Mouse (Mus musculus): ENCODE data around the gene Cabin1.

The Cabin1 gene

GRCm38 (mm10) chr10:75667115-75667910 is 96.8 kb downstream of the Cabin1 start:
- DNase-seq (ENCODE audit: extremely low read depth, low read depth) = peak; percentile 50

DNA sequence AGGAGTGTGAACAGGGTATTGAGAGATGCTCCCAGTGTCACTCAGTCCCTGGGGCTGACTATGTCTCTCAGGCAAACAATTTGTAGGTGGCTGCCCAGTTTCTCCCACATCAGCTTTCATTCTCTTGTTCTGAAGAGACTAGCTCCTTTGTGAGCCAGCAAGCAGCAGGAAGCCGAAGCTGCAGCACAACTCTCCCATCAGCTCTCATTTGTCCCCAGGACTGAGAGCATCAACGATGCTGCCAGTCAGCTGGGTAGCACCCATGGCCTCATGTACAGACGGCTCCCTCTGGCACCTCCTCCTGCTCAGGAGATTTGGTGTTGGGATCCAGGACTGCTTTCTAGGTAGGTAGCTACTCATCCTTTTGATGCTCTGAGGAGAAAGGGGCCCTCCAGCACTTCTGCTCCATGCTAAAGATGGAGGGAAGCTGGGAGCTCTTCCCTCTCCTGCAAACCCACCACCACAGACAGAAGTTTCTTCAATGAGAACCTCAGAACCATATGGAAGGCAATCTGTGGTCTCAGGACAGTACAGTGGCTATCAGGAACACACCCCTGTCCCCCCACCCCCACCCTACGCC is 97.6 kb downstream of the Cabin1 start:
- no peak for DNase-seq (ENCODE audit: extremely low read depth, low read depth)

DNA sequence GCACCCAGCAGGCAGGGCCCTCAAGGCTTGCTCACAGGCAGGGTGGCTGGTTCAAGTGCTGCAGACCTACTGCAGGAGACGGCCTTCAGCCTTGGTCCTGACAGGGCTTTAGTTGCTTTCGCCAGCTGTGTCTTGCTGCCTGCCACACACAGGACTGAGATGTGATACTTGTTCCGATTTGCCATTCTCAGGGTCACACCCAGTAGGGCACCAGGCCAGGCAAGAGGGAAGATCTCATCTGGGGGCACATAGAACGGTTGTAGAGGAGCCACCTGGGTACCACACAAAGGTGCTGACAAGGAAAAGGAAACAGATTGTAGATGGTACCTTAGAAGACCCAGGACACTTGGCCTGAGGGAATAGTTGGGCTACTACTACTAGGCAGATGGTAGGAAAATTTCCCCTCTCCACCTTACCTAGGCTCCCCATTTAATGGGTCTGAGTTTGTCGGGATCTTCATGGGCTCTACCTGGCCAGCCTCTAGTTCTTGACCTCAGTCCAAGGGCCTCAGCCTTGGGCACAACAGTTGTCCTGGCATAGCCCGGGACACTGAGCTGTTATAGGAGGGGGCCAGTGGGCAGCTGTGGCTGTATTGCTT is 99.4 kb downstream of the Cabin1 start:
- no peak for DNase-seq (ENCODE audit: extremely low read depth, low read depth)

GRCm38 (mm10) chr10:75662575-75662974 is 101.6 kb downstream of the Cabin1 start:
- no peak for DNase-seq (ENCODE audit: extremely low read depth, low read depth)

- no peak for DNase-seq (ENCODE audit: extremely low read depth, low read depth)
Observed at GRCm38 (mm10) chr10:75661876-75662275, 102.3 kb downstream of the Cabin1 start.

DNA sequence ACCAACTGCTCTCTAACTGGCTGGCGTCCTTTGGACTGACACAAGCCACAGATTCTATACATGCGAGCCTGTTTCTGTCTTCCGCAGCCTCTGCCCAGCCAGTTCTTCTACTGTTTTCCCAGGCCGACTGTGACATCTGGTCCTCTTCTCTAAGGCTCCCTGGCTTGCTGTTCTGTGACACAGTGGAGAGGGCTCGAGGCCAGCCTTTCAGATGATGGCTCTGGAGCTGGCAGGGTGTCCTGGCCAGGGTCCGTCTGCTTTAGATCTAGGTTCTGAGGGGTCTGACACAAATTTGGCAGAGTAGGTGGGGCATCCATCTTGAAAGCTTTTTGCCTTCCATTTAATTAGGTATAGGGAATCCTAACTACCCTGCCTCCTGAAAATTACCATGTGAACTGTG is 102.8 kb downstream of the Cabin1 start:
- no peak for DNase-seq (ENCODE audit: extremely low read depth, low read depth)

GRCm38 (mm10) chr10:75657772-75658171 is 106.4 kb downstream of the Cabin1 start:
- DNase-seq (ENCODE audit: extremely low read depth, low read depth) = no peak

DNA sequence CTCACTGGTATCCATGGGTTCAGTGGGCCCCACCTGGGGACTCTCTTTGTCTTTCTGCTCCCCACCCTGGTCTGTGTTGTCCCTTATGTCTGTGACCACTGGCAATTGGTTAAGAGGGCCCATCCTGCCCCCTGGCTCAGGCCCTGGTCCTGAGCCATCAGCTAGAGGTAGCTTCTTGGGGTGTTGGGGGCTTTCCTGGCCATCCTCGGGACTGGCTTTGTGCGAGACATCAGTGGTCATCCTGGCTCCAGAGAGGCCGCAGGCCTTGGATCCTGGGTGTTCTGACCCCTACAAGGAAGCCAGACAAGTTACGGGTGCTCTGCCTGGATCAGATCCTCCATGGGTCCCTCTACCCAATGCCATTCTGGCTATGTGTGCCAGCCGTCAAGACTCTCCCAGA is 107.0 kb downstream of the Cabin1 start:
- no peak for DNase-seq (ENCODE audit: extremely low read depth, low read depth)

GRCm38 (mm10) chr10:75654053-75654452 is 110.1 kb downstream of the Cabin1 start:
- DNase-seq (ENCODE audit: extremely low read depth, low read depth) = no peak

DNA sequence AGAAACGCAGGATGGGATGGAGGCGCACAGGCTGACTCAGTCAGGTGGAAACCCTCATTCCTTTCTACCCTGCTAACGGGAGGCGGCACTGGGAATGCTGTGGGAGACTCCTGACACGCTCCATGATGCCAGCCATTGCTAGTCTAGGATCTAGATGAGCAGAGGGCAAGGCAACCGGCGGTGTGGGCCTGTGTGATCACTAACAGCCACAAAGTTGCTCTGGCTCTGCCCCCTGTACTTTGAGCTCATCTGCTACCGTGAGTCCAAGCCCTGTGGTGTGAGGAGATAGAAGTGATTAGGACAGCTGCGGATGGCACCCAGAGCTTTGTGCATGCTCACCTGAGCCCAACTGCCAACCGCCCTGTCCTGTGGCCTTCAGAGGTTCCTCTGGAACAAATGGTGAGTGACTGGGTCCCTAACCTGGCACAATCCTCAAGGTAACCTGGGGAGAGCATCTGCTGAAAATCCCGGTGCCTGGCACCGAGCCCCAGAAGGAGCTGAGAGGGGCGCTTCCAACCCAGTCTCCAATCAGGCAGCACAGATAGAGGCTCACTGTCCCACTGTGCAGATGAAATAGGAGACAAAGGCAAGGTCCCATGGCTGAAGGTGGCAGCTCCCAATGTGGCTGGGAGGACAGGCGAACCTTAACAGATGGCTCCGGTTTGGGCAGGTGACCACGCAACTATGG is 112.6 kb downstream of the Cabin1 start:
- DNase-seq (ENCODE audit: extremely low read depth, low read depth) = no peak

GRCm38 (mm10) chr10:75650306-75650902 is 113.7 kb downstream of the Cabin1 start:
- DNase-seq (ENCODE audit: extremely low read depth, low read depth) = no peak

DNA sequence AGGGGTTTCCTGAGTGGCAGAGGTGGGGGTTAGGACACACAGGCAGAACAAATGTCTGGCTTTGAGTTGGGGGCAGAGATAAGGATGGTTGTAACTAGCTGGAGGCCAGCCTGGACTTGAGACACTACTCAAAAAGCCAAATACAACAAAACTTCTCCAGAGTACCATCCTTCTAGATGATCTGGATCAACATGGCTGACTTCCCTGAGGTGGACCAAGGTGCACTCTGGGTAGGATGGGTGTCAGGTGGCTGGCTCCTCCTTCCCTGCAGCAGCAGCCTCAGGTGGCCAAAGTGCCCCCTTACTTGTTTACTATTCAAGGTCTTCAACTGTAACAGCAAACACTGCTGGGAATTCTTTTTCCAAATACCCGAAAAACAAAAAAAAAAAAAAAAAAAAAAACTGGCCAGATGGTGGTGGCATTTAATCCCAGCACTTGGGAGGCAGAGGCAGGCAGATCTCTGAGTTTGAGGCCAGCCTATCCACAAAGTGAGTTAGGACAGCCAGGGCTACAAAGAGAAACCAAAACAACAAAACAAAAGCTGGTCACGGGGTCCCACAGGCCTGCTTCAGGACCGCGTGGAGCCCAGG is 114.6 kb downstream of the Cabin1 start:
- DNase-seq (ENCODE audit: extremely low read depth, low read depth) = no peak

GRCm38 (mm10) chr10:75649001-75649400 is 115.1 kb downstream of the Cabin1 start:
- no peak for DNase-seq (ENCODE audit: extremely low read depth, low read depth)

- no peak for DNase-seq (ENCODE audit: extremely low read depth, low read depth)
Observed at GRCm38 (mm10) chr10:75648091-75648490, 116.0 kb downstream of the Cabin1 start.

GRCm38 (mm10) chr10:75647362-75647761 is 116.8 kb downstream of the Cabin1 start:
- no peak for DNase-seq (ENCODE audit: extremely low read depth, low read depth)

DNA sequence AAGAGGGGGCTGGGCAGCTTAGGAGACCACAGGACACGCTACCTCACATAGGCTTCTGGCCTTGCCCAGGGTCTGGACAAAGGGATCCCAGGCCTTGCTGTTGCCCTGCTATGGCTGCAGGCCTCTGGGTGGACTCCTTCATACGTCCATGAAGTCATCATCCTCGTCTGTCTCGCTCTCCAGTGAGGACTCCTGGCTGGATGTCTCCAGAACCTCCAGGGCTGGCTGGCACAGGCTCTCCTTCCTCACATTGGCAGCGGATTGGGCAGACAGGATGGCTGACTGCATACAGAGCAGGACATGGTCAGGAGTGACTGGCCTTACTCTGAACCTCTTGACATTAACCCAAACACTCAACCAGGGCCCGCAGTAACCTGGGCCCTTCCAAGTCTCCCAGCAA is 117.7 kb downstream of the Cabin1 start:
- no peak for DNase-seq (ENCODE audit: extremely low read depth, low read depth)

DNA sequence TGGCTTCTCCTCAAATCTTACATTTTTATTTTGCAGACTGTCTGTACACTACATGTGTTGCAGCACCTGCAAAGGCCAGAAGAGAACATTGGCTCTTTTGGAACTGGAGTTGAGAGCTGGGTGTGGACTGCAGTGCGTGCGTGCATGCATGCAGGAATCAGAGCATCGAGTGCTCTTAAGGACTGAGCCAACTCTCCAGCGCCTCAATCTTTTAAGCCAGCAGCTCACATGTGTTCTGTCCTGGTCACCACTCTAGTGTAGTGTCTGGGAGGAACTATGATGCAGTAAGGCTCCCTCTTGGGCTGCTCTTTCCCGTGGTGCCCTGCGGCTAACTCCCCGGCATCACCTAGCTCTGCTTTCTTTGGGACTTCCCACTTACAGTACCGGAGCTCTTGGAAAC is 118.5 kb downstream of the Cabin1 start:
- DNase-seq (ENCODE audit: extremely low read depth, low read depth) = no peak

- no peak for DNase-seq (ENCODE audit: extremely low read depth, low read depth)
Observed at GRCm38 (mm10) chr10:75643741-75644343, 120.3 kb downstream of the Cabin1 start, which contains the start of gene Susd2. Gene Susd2 (minus strand): TSS chr10:75644008.

GRCm38 (mm10) chr10:75642891-75643290 is 121.2 kb downstream of the Cabin1 start:
- no peak for DNase-seq (ENCODE audit: extremely low read depth, low read depth)

DNA sequence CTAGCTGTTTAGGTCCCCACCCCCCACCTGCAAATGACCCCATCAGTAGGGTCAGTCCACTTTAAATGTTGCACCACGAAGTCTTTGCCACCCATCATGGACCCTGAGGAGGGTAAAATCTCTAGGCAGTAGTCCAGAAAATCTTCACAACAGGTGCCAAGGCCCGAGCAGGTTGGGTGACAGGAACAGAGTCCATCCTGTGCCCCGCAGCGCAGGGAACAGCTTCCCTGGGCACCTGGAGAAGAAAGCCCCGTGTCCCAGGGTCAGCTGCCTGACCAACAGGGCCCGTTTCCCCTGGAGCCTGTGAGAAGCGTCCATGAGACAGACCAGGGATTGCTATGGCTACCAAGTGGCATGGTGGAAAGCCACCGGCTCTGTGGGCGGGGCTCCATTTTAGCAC is 121.7 kb downstream of the Cabin1 start:
- DNase-seq (ENCODE audit: extremely low read depth, low read depth) = no peak

DNA sequence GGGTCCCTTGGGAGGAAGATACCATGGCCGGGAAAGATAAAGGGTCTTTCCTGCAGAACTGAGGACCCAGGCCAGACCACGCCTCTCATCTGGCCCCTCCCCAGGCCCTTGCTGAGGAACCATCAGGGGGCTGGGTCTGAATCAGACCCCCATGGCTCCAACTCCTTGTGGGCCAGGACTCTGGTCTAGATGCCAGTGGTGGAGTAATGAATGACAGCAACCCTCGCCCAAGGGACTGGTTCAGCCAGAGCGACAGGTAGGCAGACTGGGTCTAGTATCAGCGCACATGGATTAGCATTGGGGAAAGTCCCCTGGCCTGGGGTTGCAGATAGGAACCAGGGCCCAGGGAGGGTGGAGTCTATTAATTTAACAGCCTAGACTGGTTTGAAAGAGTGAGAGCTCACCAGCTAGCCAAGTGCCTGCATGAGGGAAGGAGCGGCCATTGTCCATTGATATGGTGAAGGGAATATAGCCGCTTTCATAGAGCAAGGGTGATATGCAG is 122.4 kb downstream of the Cabin1 start:
- DNase-seq (ENCODE audit: extremely low read depth, low read depth) = no peak

Data from MEL-GATA-1-ER (cell line).